Mouse (Mus musculus) layer of hippocampus, adult 8-10 months (tissue): Measurements from ENCODE around the gene Eml2. TPM values are rescaled to one million over a fixed set of nuclear protein-coding genes. Genes with fewer than 3 reads are reported as not detected.
A peak's percentile ranks its signal among the peaks of the same experiment; 100 is the strongest.
"Not testable (repeated sequence)": the region's sequence is repeated elsewhere in the genome, so short reads cannot be mapped to it uniquely, and the experiment has no call there.

ENCODE experiments used
- DNase-seq, 2 experiments: peaks; one replicate each; pipeline ENCODE4 v3.0.0; 2022; ENCODE audit warnings: low spot score in 2 of 2
- total RNA-seq, 4 experiments: library from RNA; stranded (reverse); gene quantifications; 2 replicates each; pipeline ENCODE4 v1.2.4; 2022

Eml2 gene
- 100 to 1,000 TPM; 156 to 198 (median 171) TPM for total RNA-seq

DNA sequence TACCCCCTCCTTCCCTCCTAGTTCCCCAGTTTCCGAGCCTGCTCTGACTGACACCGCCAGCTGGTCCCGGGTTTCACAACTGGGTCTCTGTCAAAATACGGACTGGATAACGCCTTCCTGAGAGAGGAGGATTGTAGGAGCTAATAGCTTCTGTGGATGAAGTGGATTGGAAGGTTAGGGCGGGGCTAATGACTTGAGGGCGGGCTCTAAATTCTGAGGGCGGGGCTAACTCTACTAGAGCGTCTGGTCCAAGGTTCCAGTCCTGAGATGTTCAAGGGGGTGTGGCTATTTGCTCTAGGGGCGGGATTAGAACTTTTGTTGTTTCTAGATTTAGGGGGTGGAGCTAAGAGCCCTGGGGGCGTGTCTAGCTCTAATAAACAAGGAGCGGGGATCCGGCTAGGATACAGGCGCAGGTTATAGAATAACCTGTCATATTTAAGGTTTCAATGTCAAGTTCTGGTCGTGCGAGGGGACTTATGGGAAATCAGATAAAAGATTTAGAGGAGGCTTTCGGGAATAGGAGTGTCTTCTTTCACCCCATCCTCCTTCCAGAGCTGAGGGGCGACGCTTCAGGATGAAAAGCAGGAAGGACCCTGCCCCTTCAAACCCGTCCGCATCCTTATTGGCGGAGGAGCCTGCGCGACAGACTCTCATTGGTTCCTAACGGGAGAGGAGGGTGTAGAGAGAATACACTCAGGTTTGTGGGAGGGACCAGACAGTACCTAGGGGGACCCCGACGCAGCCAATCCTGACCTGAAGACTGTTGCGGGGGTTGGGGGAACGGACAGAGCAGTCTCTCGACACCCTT is at the start of gene Eml2:
Gene Eml2, plus strand, starts transcription at position 714 of the 808 bp plus-strand sequence.
- DNase-seq = peak; percentile 90 to 92

DNA sequence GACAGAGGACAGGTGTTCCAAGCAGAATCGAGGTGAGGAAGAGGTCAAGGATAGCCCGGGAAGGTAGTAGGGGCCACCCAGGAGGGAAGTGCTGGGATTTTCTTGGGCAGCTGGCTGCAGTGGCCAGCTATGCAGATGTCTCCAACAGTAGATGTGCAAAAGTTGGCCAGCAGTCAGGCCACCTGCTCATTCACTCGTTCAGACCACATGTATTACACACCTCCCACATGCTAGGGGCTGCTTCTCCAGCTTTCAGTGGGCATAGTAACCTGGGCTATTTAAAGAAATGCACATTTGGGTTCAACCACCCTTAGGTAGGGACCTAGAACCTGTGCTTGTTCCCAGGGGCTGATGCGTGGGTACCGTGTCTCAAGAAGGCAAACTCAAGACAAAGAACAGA is 48.5 kb upstream of the Eml2 start:
- DNase-seq = no peak

DNA sequence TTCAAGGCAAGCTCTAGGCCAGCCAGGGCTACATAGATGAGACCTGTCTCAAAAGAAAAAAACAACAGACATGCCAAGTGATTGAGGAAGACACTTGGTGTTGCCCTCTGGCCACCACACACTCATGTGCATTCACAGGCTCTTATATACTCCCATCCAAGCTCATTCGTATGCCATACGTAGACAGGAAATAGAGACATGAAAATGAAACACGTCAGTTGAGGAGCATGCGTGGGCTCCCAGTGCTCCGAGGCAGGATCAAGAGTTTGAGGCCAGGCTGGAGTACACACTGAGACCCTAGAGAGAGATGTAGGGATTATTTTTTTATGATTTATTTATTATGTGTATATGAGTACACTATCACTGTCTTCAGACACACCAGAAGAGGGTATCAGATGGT is 46.8 kb upstream of the Eml2 start:
- DNase-seq = no peak

DNA sequence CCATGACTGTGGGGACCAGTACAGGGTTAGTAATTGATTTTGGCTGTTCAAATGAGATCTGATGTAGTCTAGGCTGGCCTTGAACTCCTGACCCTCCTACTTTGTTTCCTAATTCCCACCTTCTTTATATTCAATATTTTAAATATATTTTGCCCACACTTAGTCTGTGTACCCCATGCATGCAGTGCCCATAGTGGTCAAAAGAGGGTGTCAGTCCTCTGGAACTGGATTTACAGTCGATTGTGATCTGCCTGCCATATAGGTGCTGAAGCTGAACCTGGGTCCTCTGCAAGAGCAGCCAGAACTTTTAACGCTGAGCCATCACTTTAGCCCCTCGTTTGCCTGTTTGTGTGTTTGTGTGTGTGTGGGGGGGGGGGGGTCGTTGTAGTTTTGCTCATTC is 45.6 kb upstream of the Eml2 start:
- DNase-seq = no peak

DNA sequence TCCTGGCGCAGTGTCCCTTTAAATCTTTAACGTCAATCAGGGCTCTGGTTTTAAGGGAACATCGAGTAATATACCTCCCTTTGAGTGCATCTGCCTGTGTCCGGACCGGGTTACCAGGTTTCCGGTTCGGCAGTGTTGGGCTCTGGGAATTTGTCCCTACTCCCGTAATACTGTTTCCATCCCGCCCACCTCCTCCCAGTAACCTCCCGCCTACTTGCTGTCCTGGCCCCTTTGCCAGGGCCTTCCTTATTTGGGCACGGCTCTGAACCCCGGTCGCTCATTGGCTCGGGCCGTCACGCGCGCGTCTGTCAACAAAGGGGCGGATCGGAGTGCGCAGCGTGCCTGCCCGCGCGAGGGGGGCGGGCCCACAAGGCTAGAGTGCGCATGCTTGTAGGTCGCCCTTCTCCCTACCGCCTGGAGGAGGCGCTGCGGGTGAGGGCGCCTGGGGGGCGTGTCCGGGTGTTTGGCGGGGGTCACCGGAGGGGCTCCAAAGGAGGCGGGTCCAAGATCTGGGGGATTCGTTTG is 44.8 kb upstream of the Eml2 start:
- DNase-seq = peak; percentile 96 to 98

DNA sequence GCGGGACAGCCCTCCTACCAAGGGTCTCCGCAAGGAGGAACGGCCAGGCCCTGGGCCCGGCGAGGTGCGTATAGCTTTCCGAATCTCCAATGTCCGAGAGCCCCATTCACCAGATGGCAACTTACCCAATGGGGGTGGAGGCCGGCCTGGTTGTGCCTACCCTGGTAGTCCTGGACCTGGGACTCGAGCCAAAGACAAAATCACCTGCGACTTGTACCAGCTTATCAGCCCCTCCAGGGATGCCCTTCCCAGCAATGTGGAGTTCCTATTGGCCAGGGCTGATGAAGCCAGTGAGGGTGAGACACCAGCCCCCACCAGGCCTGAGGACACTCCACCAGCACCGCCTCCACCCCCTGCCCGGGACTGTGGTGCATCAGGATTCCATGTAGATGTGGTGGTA is 40.1 kb upstream of the Eml2 start:
- DNase-seq = no peak

DNA sequence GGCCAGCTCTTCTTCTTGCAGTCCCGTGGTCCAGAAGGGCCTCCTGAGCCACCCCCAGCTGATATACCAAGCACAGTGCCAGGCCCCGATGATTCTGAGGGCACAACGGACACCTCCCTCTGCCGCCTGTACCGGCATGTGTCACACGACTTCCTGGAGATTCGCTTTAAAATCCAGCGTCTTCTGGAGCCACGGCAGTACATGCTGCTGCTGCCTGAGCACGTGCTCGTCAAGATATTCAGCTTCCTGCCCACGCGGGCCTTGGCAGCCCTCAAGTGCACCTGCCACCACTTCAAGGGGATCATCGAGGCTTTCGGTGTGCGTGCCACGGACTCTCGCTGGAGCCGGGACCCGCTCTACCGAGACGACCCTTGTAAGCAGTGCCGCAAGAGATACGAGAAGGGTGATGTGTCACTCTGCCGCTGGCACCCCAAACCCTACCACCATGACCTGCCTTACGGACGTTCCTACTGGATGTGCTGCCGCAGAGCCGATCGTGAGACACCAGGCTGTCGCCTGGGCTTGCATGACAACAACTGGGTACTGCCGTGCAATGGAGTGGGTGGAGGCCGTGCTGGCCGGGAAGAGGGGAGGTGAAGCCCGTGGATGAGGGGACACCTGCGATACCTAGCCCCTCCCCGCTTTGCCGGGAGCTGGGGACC is 39.4 kb upstream of the Eml2 start:
- DNase-seq = peak in 1 of 2 experiments; percentile 56

DNA sequence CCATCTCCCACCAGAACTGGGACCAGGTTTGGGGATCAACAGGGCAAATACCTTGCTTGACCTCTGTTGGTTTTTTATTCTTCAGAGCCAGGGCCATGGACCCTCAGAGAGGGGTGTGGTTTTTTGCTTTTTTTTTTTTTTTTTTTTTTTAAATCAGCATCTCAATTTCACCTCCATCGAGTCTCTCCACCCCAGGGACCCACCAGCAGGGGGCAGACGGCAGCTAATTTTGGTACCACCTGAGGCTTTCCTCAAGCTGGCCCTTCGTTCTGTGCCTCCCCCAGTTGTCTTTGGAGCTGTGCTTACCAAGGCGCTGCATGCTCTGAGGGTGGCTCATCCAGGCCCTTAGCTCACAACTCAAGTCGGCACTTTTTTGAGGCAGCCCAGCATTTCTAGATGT is 38.8 kb upstream of the Eml2 start:
- peak in 1 of 2 experiments; percentile 63 for DNase-seq

DNA sequence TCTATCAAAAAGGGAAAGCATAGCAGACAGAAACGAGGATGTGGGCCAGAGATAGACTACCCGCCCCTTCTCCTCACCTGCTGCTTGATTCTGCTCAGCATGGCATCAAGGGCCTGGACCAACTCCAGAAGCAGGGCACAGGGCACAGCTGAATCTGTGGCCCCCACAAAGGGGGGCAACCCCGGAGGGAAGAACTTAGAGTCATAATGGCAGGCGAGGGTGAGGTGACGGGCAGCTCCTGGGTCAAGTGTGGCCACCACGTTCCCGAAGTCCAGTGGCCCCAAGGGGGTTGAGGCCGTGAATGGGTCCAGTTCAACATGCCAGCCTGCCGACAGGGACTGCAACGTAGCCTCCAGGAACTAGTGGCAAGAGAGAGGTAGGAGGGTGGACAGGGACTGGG is 29.4 kb upstream of the Eml2 start:
- no peak for DNase-seq

DNA sequence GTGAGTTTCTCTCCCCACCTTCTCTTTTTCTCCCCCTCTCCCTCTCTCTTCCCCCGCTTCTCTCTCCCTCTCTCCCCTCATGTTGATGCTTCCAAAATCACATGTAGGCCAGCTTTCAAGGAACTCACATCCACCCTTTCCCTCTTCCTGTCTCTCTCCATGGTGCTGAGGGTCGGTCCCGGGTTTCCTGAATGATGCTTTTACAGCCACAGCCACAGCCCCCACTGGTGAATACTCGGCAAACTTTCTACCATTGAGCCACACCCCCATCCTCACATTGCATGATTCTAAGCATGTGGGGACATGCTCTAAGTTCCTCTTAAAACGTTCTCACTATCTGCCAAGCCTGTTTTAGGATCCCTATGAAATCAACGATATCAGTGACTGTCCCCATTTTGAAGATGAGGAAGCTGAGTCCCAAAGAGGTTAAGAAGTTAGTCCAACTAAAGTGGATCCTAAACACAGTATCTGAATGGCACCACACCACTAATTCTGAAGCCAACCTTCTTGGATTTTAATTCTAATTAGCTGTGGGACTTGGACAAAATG is 28.6 kb upstream of the Eml2 start:
- no peak for DNase-seq

DNA sequence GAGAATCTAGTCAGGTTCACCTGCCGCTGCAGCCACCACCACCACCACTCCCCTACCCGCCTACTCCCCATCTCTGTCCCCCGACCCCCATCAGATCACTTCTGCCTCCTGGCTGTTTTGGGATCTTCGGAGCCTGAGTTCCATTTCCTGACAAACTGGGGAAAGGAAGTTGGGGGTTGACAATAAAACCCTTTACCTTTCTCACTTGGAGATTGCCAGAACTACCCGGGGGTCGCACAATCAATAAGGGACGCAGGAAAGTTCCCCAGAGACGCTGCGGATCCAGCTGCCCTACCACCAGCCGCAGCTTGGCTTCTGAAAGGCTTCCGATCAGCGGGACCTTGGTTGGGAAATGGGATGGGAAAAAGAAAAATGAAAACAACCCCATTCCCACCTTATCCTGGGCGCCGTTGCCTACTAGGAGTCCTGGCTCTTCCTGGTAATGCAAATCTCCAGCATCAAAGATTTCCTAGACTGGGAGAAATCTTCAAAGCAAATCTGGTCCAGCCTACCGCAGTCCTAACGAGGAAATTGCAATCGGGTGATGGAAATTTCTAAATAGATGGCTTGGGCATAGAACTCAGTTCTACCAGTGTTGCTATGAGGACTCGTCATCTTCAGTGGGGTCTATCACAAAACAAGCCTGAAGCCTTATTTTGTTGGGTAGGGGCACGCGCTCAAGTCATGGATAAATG is 27.9 kb upstream of the Eml2 start:
- no peak for DNase-seq

DNA sequence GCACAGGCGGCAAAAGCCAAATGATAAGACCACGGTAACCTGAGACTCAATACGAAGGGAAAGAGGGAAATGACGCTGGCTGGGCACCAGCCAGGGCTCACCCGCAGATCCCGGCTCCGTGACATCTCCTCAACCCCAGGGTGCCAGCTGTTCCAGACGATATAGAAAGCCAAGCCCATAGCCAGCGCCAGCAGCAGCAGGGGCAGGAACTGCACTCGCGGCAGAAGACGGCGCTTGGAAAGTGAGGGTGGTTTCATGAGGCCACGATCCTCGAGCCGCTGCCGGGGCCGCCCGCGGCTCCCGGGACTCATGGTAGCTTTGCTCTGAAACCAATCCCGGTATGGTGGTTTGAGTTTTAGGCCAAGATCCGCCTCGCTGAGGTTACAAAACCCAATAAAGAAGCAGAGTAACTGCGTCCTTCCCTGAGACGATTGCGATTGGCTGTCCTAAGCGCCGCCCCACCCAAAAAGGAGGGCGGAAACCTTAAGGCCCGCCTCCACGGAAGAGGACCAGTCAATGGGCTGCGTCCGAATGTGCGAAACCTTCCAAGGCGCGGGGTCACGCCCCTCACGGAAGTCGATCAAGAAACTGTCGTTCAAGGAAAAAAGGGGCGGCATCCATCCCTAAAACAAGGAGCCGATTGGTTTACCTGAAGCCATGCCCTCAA is 27.2 kb upstream of the Eml2 start, which contains the start of gene Qpctl:
Gene Qpctl, minus strand, starts transcription at position 417 of the 667 bp plus-strand sequence.
- peak; percentile 98 to 99 for DNase-seq

DNA sequence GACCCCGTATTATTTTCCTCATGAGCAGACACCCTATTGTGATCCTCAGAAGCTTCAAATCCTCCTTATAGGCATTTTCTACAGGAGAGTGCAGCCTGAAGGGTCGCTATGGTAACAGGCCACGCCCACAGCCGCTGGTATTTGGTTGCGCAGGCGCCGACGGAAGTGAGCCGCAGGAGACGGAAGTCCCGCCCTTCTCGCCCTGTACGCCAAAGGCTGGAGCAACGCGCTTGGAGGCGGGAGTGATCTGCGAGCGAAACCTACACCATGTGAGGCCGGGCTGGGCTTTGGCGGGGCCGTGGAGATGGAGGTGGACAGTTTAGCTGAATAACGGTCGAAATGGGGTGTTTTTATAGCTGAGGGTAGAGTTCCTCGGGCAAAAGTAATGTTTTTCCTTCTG is 26.6 kb upstream of the Eml2 start, which contains the start of gene Snrpd2:
Gene Snrpd2, plus strand, starts transcription at position 97 of the 400 bp plus-strand sequence.
- DNase-seq = peak; percentile 91 to 95

DNA sequence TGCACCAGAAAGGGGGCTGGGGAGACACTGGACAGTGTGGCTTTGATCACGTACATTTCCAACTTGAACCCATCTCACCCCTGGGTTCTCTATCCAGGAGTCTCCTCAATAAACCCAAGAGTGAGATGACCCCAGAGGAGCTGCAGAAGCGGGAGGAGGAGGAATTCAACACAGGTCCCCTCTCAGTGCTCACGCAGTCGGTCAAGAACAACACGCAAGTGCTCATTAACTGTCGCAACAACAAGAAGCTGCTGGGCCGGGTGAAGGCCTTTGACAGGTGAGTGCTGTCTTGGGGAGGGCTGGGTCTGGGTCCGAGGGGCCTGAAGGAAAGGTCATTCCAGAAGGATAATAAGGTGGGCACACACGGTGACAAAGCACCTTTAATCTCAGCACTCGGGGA is 25.1 kb upstream of the Eml2 start:
- not testable (repeated sequence) for DNase-seq

DNA sequence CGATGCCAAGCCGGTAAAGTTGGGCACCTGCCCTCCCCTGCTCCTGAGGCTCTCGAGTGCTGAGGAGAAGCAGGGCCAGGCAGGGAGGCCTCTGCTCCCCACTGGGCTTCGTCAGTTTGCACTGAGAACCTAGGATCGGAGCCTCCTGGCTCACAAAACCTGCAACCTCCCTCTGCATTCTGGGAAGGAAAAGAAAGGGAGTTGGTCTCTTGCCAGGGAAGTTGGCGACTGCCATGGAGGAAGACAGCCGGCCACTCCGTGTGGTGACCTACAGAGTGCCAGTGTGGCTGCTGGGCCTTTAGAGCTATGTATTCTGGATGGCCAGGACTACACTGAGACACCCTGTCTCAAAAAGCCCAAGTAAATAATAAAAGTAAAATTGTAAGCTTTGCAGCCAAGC is 21.4 kb upstream of the Eml2 start:
- DNase-seq = no peak

DNA sequence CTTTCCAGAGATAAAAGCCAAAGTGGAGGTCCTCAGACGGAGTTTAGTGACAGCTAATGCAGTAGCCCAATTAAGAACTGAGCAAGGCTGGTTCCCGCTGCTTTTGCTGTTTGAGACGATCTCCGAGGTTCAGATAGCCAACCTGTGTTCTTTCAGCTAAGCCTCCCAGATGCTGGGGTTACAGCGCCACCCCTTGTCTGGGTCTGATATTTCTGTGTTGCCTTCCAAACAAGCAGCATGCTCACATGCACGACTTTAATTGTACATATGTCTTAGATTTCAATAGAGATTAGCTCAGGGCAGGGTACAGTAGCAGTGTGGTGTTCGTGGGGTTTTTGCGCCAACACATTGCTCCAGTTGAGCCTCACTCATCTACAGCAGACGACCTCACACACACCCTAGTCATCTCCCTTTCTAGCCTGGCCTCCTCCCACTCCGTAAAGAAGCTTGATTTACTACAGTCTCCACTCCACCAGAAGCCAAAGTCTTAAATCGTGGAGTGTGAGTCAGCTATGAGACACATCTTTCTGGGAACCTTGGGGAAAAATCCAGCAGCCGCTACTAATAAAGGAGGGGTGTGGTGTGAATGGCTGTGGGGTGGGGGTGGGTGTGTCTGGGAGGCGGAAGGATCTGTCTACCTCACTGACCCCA is 20.3 kb upstream of the Eml2 start:
- DNase-seq = no peak

DNA sequence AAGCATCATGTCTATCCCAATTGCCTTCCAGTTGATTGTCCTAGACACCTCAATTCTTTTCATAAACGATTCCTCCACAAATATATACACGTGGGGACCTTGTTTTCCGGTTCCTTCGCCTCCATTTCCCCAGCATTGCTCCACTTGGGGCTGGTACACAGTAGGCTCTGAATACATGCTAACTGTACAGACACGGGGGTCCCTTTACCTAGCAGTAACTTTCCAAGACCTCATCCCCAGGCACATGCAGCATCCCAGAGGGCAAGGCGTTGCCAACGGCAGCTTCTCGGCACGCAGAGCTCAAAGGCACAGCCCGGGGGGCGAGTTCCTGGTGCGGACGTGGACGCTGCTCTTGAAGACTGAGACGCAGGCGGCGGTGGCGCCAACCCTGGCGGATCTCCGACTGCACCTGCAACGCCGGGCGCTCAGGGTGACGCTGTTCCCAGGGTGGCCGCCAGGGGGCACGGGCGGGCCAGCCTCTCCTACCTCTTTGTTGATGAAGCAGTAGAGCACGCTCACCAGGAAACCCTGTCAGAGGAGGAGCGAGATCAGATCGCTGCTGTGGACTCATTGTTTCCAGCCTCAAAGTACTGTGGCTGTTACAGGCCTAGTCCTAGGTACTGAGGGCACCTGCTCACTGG is 18.9 kb upstream of the Eml2 start:
- peak; percentile 84 to 96 for DNase-seq

DNA sequence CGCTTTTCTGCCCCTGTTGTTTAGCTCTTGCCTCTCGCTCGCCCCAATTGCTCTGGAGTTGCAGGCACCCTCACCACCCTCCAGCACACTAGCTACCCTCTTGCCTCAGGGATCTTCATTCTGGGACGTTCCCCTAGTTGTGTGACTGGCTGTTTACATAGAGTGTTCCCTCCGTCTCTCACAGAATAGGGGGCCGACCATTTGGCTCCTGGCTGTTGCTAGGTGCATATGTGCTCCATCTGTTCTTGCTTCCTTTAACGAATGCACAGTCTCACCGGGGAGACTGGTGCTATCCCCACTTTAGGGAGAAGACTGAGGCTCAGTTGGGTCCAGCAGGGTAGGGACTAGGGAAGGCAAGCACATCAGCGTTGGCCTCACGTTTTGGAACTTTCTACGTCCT is 17.6 kb upstream of the Eml2 start:
- no peak for DNase-seq

DNA sequence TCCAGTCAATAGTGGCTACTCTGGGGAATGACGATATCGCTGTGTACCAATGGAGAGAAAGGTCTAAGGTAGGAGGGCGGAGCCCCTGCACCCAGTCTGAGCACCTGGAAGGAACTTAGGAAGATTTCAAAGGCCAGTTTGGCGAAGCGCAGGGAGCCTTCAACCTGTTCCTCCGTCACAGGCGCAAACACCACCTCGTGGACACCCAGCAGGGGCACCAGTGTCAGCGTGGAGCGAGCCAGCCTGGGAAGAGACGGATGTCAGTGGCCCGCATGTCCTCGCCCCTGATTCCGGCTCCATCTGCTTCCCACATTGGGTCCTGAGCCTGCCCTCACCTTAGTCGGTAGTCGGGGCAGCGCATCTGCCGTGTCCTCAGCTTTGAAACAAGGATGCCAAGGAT is 16.8 kb upstream of the Eml2 start:
- no peak for DNase-seq

DNA sequence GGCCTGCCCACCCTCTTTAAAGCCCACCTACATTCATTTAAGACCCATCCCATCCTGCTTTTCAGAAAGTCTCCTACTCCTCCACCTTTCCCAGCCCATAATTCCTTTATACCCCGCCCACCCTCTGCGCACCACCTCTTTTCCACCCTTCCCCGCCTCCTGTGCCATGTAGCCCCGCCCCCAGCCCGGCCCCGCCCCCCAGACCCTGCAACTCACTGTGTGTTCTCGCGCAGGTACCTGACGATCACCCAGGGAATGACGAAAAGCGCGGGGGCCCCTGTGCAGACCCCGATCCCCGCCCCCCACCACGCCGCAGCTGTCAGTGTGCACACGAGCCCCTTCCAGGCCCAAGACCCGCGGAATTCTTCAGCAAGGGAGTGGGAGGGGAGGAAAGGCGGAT is 16.1 kb upstream of the Eml2 start:
- DNase-seq = no peak
